Mouse (Mus musculus) CH12.LX (cell line): ENCODE results near the gene Ube2o. TPM values are rescaled to one million over a fixed set of nuclear protein-coding genes. Genes with fewer than 3 reads are reported as not detected.

Experiments used
- DNase-seq: peaks from one replicate; pipeline ENCODE4 v3.0.0-alpha.2; 2013; ENCODE audit errors: extremely low read depth
- H3K27ac ChIP-seq: 2 replicates; pipeline ENCODE4 v1.5.1; 2012; ENCODE audit warnings: low read depth, mild to moderate bottlenecking, control low read depth, moderate library complexity; ENCODE audit not compliant: insufficient read depth
- H3K27me3 ChIP-seq: replicated peaks from 2 replicates; pipeline ENCODE3; 2012; ENCODE audit warnings: inconsistent platforms
- H3K36me3 ChIP-seq, 2 experiments: replicated peaks in 1 of 2; 2 replicates each; pipeline versions ENCODE3 to v1.6.1; 2012; ENCODE audit warnings: inconsistent platforms in 1 of 2, low read length in 1 of 2, mild to moderate bottlenecking in 1 of 2, mixed read lengths in 1 of 2, moderate library complexity in 1 of 2; ENCODE audit not compliant: control insufficient read depth in 1 of 2, insufficient read depth in 1 of 2
- H3K4me1 ChIP-seq, 2 experiments: 2 replicates each; pipeline ENCODE4 v1.6.1; 2012; ENCODE audit warnings: inconsistent platforms in 1 of 2, moderate library complexity in 1 of 2; ENCODE audit not compliant: insufficient read depth in 2 of 2, control insufficient read depth in 1 of 2
- H3K4me2 ChIP-seq: 2 replicates; pipeline ENCODE4 v1.6.1; 2012; ENCODE audit warnings: low read depth, mild to moderate bottlenecking, control low read depth; ENCODE audit not compliant: poor library complexity, insufficient read depth, severe bottlenecking
- H3K4me3 ChIP-seq, 3 experiments: fragments of 150-350 bp in 1 of 3; sonication (generic) in 1 of 3; replicated peaks in 1 of 3; 2 replicates each; pipeline versions ENCODE3 to v1.5.1; 2011 to 2012; ENCODE audit warnings: low read depth in 2 of 3, low read length in 2 of 3, mild to moderate bottlenecking in 2 of 3, moderate library complexity in 2 of 3, control low read depth in 1 of 3, improper control_type of control experiment in 1 of 3, inconsistent platforms in 1 of 3, mixed read lengths in 1 of 3; ENCODE audit not compliant: poor library complexity in 1 of 3
- H3K79me2 ChIP-seq: replicated peaks from 2 replicates; pipeline ENCODE4 v1.6.1; 2012; ENCODE audit warnings: mild to moderate bottlenecking, moderate library complexity; ENCODE audit not compliant: control insufficient read depth, poor library complexity, insufficient read depth, severe bottlenecking; ENCODE audit errors: extremely low read depth
- H3K9ac ChIP-seq: 2 replicates; pipeline ENCODE4 v1.6.1; 2012; ENCODE audit warnings: low read depth, mild to moderate bottlenecking, control low read depth, moderate library complexity; ENCODE audit not compliant: insufficient read depth
- H3K9me3 ChIP-seq: replicated peaks from 2 replicates; pipeline ENCODE3; 2012; ENCODE audit warnings: low read length, inconsistent platforms, mixed read lengths
- BHLHE40 ChIP-seq: IDR thresholded peaks from 2 replicates; pipeline ENCODE4 v1.6.1; 2011; ENCODE audit warnings: mild to moderate bottlenecking, low read depth, low read length, improper control_type of control experiment
- CTCF ChIP-seq, 2 experiments: IDR thresholded peaks in 1 of 2; conservative IDR thresholded peaks in 1 of 2; 2 replicates each; pipeline ENCODE4 v1.5.1; 2011 to 2012; ENCODE audit warnings: low read depth in 2 of 2, low read length in 2 of 2, improper control_type of control experiment in 1 of 2, inconsistent platforms in 1 of 2, mild to moderate bottlenecking in 1 of 2, moderate library complexity in 1 of 2
- E2F4 ChIP-seq: IDR thresholded peaks from 2 replicates; pipeline ENCODE4 v1.6.1; 2011; ENCODE audit warnings: low read depth, low read length, improper control_type of control experiment; ENCODE audit not compliant: insufficient replicate concordance
- ETS1 ChIP-seq: conservative IDR thresholded peaks from 2 replicates; pipeline ENCODE4 v1.6.1; 2012; ENCODE audit warnings: low read depth, mild to moderate bottlenecking, inconsistent platforms, low read length, improper control_type of control experiment, moderate library complexity
- JUND ChIP-seq: conservative IDR thresholded peaks from 2 replicates; pipeline ENCODE4 v1.6.1; 2011; ENCODE audit warnings: low read depth, low read length, improper control_type of control experiment
- MAFK ChIP-seq: IDR thresholded peaks from 2 replicates; pipeline ENCODE4 v1.6.1; 2011; ENCODE audit warnings: low read length, improper control_type of control experiment; ENCODE audit not compliant: insufficient replicate concordance
- MAX ChIP-seq: IDR thresholded peaks from 2 replicates; pipeline ENCODE4 v1.6.1; 2011; ENCODE audit warnings: low read length, improper control_type of control experiment
- MAZ ChIP-seq: IDR thresholded peaks from 2 replicates; pipeline ENCODE4 v1.6.1; 2012; ENCODE audit warnings: low read depth, mild to moderate bottlenecking, inconsistent platforms, low read length, improper control_type of control experiment, moderate library complexity
- MEF2A ChIP-seq: IDR thresholded peaks from 2 replicates; pipeline ENCODE4 v1.6.1; 2014; ENCODE audit warnings: low read depth, mild to moderate bottlenecking, inconsistent platforms, low read length, improper control_type of control experiment, borderline replicate concordance
- MYC ChIP-seq: IDR thresholded peaks from 2 replicates; pipeline ENCODE4 v1.6.1; 2011; ENCODE audit warnings: low read depth, mild to moderate bottlenecking, improper control_type of control experiment, low read length
- RAD21 ChIP-seq: IDR thresholded peaks from 2 replicates; pipeline ENCODE4 v1.6.1; 2011; ENCODE audit warnings: low read depth, mild to moderate bottlenecking, low read length, improper control_type of control experiment, moderate library complexity
- RCOR1 ChIP-seq: conservative IDR thresholded peaks from 2 replicates; pipeline ENCODE4 v1.6.1; 2012; ENCODE audit warnings: low read depth, mild to moderate bottlenecking, inconsistent platforms, low read length, improper control_type of control experiment
- SIN3A ChIP-seq: IDR thresholded peaks from 2 replicates; pipeline ENCODE4 v1.6.1; 2012; ENCODE audit warnings: low read length, improper control_type of control experiment, inconsistent platforms
- TCF12 ChIP-seq: IDR thresholded peaks from 2 replicates; pipeline ENCODE4 v1.6.1; 2014; ENCODE audit warnings: low read depth, mild to moderate bottlenecking, inconsistent platforms, low read length, improper control_type of control experiment
- UBTF ChIP-seq: IDR thresholded peaks from 2 replicates; pipeline ENCODE4 v1.6.1; 2012; ENCODE audit warnings: low read depth, mild to moderate bottlenecking, inconsistent platforms, low read length, improper control_type of control experiment, moderate library complexity
- ZC3H11A ChIP-seq: IDR thresholded peaks from 2 replicates; pipeline ENCODE4 v1.6.1; 2012; ENCODE audit warnings: low read depth, mild to moderate bottlenecking, inconsistent platforms, low read length, improper control_type of control experiment
- ZKSCAN1 ChIP-seq: IDR thresholded peaks from 2 replicates; pipeline ENCODE4 v1.6.1; 2012; ENCODE audit warnings: low read depth, inconsistent platforms, low read length, improper control_type of control experiment, borderline replicate concordance
- ZNF384 ChIP-seq: IDR thresholded peaks from 2 replicates; pipeline ENCODE4 v1.6.1; 2012; ENCODE audit warnings: low read depth, low read length, improper control_type of control experiment, inconsistent platforms
- dilution Hi-C: fragments of 300-500 bp; cut with MboI; formaldehyde crosslinking; loops from 2 replicates; pipeline ENCODE4 v1.14.3; 2020; ENCODE audit warnings: low sequenced_read_pairs; ENCODE audit not compliant: extremely low pct_unique_long_range_greater_than_20kb, extremely low pct_ligation_motif_present
- in situ Hi-C: fragments of 300-500 bp; cut with MboI; formaldehyde crosslinking; loops from 3 replicates; pipeline ENCODE4 v1.14.3; 2019; ENCODE audit warnings: low sequenced_read_pairs, low pct_ligation_motif_present, low pct_unique_long_range_greater_than_20kb, mixed read lengths
- polyA plus RNA-seq: library from polyadenylated mRNA; unstranded; fragments of >175 nt; gene quantifications from 2 replicates; pipeline ENCODE4 v1.2.1, GENCODE M21; 2012; ENCODE audit warnings: low read depth; ENCODE audit not compliant: insufficient read length
- total RNA-seq, 2 experiments: library from RNA; depleted of rRNA; stranded (reverse); fragments of 300-350 nt in 1 of 2; fragments of >200 nt in 1 of 2; gene quantifications; 2 replicates each; pipeline ENCODE4 v1.2.3; 2012 to 2014

The Ube2o gene
- total and polyA plus RNA-seq, 3 experiments, result 12.7 to 61.7 (median 42.8) TPM

DNA sequence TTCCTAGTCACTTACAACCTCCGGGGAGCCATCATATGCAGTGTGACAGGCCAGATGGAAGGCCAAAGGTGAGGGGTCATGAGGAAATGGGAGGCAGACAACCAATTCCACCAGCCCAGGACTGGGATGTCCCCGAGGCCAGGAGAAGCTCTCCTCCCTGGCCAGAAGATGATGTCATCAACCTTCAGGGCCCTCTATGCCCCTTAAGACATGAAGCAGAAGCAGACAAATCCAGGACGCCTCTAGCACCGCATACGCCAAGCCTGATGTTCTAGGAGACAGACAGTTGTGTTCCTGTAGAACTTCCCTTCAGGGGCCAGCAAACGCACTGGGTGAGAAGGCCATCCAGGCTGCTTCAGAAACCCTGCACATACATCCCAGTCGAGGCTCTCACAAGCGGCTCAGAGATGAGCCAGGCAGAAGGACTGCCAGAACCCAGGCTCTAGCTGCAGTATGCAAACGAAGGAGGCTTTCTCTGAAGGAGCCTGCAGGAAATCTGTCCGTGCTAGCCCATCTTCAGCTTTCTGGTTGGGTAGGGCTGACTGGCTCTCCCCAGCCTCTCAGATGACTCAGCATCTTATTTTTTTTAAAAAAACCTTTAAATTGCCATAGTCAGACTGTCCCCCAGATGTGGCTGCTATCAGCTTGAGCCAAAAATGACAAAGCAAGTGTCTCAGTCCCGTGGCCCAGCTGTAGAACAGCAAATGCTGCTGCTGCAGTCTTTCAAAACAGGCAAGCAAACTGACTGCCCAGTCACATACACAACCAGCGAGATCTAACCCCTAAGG is 8.3 kb downstream of the Ube2o start:
- H3K4me3 ChIP-seq, result peak overlapping the region in 1 of 3 experiments; percentile 7
- peak; percentile 96 for TF ChIP-seq MAFK
- TF ChIP-seq BHLHE40, result peak; percentile 67
- TF ChIP-seq ZNF384, result peak; percentile 94
- peak; percentile 69 for TF ChIP-seq ETS1
- TF ChIP-seq ZC3H11A, result no peak
- peak; percentile 84 for TF ChIP-seq UBTF
- TF ChIP-seq SIN3A, result peak; percentile 42; the same call in 1 of the 2 replicates
- peak; percentile 21; the same call in 1 of the 2 replicates for TF ChIP-seq JUND
- TF ChIP-seq RAD21, result no peak
- no peak for TF ChIP-seq CTCF (conservative IDR thresholded peaks at IDR 0.05 in 1 of 2, IDR thresholded peaks at IDR 0.05 in 1 of 2; ENCODE audit: low read depth in 2 of 2, low read length in 2 of 2)
- peak; percentile 85 for DNase-seq
- peaks cover 0 to 38% of the 10 kb centered on the region in 2 experiments for H3K36me3 ChIP-seq
- H3K27ac ChIP-seq, result peak overlapping the region; percentile 65
- in situ Hi-C loops (no loop called here), dilution Hi-C loops (no loop called here)
- peak overlapping the region; percentile 25 for H3K9ac ChIP-seq
- H3K79me2 ChIP-seq, result peaks cover 16% of the 10 kb centered on the region; the same call in 1 of the 2 replicates
- no peaks in the 10 kb centered on the region for H3K27me3 ChIP-seq
- no peaks in the 10 kb centered on the region for H3K9me3 ChIP-seq
- H3K4me1 ChIP-seq, result peaks cover 22 to 87% of the 10 kb centered on the region in 2 experiments
- H3K4me2 ChIP-seq, result peak overlapping the region; percentile 64

DNA sequence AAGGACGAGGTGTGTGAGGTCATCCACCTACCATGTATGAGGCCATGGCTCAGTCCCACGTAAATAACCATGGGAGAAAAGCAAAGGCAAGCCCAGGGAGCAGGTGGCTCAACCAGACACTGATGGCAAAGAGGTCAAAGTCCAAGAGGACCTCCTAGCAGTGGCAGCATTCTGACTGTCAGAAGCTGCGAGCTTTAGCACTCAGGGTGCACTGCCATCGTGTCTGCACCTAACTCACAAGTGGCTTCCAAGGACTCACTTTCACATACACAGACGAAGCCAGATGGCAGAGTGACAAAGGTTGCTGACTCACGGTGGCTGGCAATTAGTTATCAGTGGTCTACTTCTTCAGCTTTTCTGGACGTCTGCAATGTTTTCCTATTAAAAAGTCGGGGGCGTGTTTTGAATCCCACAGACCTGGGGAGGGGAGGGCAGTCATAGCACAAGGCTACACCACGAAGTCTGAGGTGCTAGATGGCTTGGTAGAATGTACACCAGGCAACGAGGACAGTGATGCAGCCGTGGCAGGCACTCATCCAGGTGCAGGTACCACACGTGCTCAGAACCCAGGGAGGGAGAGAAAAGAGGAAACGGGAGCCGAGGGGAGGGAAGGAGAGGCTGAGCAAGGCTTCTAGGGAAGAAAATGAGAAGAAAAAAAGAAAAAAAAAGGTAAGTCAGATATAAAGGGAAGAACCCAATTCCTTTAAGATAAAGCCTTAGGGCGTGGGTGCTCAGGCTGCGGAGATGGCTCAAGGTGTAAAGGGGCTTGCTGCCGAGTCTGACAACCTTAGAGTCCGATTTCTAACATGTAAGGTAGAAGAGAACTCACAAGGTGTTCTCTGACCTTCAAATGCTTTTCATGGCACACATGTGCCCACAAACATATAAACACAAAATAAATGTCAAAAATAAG is 9.2 kb downstream of the Ube2o start:
- H3K27ac ChIP-seq, result no peak overlapping the region; the same call in 1 of the 2 replicates
- H3K79me2 ChIP-seq, result peaks cover 12% of the 10 kb centered on the region
- dilution Hi-C loops, result no loop called here
- H3K4me2 ChIP-seq, result peak overlapping the region; percentile 11; the same call in 1 of the 2 replicates
- no peak for TF ChIP-seq MYC
- TF ChIP-seq E2F4, result no peak
- no peak for TF ChIP-seq ZKSCAN1
- no peak for TF ChIP-seq ZNF384
- TF ChIP-seq RCOR1, result no peak
- no peak for TF ChIP-seq ZC3H11A
- TF ChIP-seq MEF2A, result no peak
- TF ChIP-seq MAZ, result no peak
- peak; percentile 73 for TF ChIP-seq BHLHE40
- TF ChIP-seq RAD21, result no peak
- TF ChIP-seq CTCF (conservative IDR thresholded peaks at IDR 0.05 in 1 of 2, IDR thresholded peaks at IDR 0.05 in 1 of 2; ENCODE audit: low read depth in 2 of 2, low read length in 2 of 2), result no peak
- TF ChIP-seq TCF12, result no peak
- TF ChIP-seq MAX, result peak; percentile 53; the same call in 1 of the 2 replicates
- H3K27me3 ChIP-seq, result no peaks in the 10 kb centered on the region
- peak overlapping the region in 1 of 3 experiments; percentile 6 for H3K4me3 ChIP-seq
- no peak overlapping the region for H3K9ac ChIP-seq
- H3K36me3 ChIP-seq, result peaks cover 0 to 45% of the 10 kb centered on the region in 2 experiments
- in situ Hi-C loops, result no loop called here
- no peaks in the 10 kb centered on the region for H3K9me3 ChIP-seq
- DNase-seq, result no peak
- peaks cover 22 to 92% of the 10 kb centered on the region in 2 experiments for H3K4me1 ChIP-seq
